Mouse (Mus musculus) CH12.LX (cell line): Measurements from ENCODE around the gene Ctcfl.

ENCODE experiments used
- CTCF ChIP-seq, 2 experiments: IDR thresholded peaks in 1 of 2; conservative IDR thresholded peaks in 1 of 2; 2 replicates each; pipeline ENCODE4 v1.5.1; 2011 to 2012; ENCODE audit warnings: low read depth in 2 of 2, low read length in 2 of 2, improper control_type of control experiment in 1 of 2, inconsistent platforms in 1 of 2, mild to moderate bottlenecking in 1 of 2, moderate library complexity in 1 of 2
- JUND ChIP-seq: conservative IDR thresholded peaks from 2 replicates; pipeline ENCODE4 v1.6.1; 2011; ENCODE audit warnings: low read depth, low read length, improper control_type of control experiment
- MYC ChIP-seq: IDR thresholded peaks from 2 replicates; pipeline ENCODE4 v1.6.1; 2011; ENCODE audit warnings: low read depth, mild to moderate bottlenecking, improper control_type of control experiment, low read length
- POLR2A ChIP-seq: IDR thresholded peaks from 2 replicates; pipeline ENCODE4 v1.6.1; 2011; ENCODE audit warnings: low read depth, mild to moderate bottlenecking, improper control_type of control experiment, low read length
- ZMIZ1 ChIP-seq: IDR thresholded peaks from 2 replicates; pipeline ENCODE4 v1.6.1; 2012; ENCODE audit warnings: low read depth, mild to moderate bottlenecking, inconsistent platforms, low read length, improper control_type of control experiment
- ZNF384 ChIP-seq: IDR thresholded peaks from 2 replicates; pipeline ENCODE4 v1.6.1; 2012; ENCODE audit warnings: low read depth, low read length, improper control_type of control experiment, inconsistent platforms

DNA sequence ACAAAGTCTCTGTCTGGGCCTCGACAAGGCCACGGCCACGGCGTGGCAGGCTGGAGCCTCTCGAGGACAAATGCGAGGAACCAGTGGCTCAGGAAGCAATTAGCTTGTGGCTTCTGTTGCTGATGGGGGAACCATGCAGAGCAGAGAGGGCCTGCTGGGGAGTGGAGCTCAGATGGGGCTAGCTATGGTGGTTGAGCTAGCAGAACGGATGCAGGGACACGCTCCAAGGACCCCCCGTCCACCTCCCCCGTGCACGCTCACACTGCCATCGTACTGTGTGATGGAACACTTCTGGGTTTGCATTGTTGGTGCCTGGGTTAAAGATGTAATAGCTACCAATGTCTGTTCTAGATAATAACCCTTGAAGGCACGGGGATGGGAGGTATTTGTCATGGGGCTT lies 12.9 kb upstream of the Ctcfl start:
- TF ChIP-seq CTCF (conservative IDR thresholded peaks at IDR 0.05 in 1 of 2, IDR thresholded peaks at IDR 0.05 in 1 of 2; ENCODE audit: low read depth in 2 of 2, low read length in 2 of 2) (no peak), POLR2A (no peak), ZMIZ1 (no peak), MYC (no peak), ZNF384 (no peak), JUND (no peak)
